Mouse (Mus musculus): ENCODE data around the gene Eef2kmt.

DNA sequence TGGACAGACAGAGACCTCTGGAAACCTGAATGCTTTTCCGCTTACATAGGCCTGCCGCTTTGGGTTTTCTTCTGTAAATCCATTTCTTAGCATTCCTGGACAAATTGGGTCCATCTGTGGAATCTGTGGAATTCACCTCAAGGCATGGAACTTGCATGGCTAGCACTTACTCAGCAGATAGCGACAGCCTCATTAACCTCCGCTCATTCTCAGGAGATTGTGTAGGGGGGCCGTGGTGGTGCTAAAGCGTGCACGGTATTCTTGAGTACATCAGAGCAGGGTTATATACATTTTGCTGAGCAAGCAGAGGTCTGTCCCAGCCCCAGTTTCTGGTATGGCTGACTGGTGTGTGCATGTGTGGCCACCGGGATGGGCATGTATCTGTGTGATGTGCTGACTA is 7.4 kb upstream of the Eef2kmt start:
- no peak for TF ChIP-seq USF1 (IDR thresholded peaks at IDR 0.05; ENCODE audit: low read depth)
- no peak for TF ChIP-seq CTCF (IDR thresholded peaks at IDR 0.05; ENCODE audit: control insufficient read depth, insufficient read depth, insufficient read length)
